Mouse (Mus musculus) kidney, embryonic 14.5 days (tissue): Measurements from ENCODE around the gene Ccdc187. TPM values are rescaled to one million over a fixed set of nuclear protein-coding genes. Genes with fewer than 3 reads are reported as not detected.

Source experiments
- ATAC-seq: fragments of 200-750 bp; cut with Nextera tagmentation; 2 replicates; pipeline ENCODE4 v1.8.0; 2017; ENCODE audit warnings: moderate number of reproducible peaks, mild to moderate bottlenecking, moderate TSS enrichment, moderate library complexity; ENCODE audit not compliant: low FRiP score, low TSS enrichment
- H3K27ac ChIP-seq: fragments of 300-500 bp; sonication (generic); 2 replicates; pipeline ENCODE4 v1.5.1; 2014; ENCODE audit warnings: low read depth, mild to moderate bottlenecking, low read length, moderate library complexity, mixed read lengths
- H3K27me3 ChIP-seq: fragments of 300-500 bp; sonication (generic); 2 replicates; pipeline ENCODE4 v1.6.1; 2014; ENCODE audit warnings: mild to moderate bottlenecking, low read length; ENCODE audit not compliant: control insufficient read depth, insufficient read depth
- H3K36me3 ChIP-seq: fragments of 300-500 bp; sonication (generic); 2 replicates; pipeline ENCODE4 v1.6.1; 2014; ENCODE audit warnings: low read length, mixed read lengths; ENCODE audit not compliant: control insufficient read depth, insufficient read depth
- H3K4me1 ChIP-seq: fragments of 300-500 bp; sonication (generic); 2 replicates; pipeline ENCODE4 v1.6.1; 2014; ENCODE audit warnings: low read length, mixed read lengths; ENCODE audit not compliant: control insufficient read depth, insufficient read depth
- H3K4me2 ChIP-seq: fragments of 300-500 bp; sonication (generic); replicated peaks from 2 replicates; pipeline ENCODE4 v1.6.1; 2014; ENCODE audit warnings: low read depth, mild to moderate bottlenecking, low read length
- H3K4me3 ChIP-seq: fragments of 300-500 bp; sonication (generic); 2 replicates; pipeline ENCODE4 v1.5.1; 2014; ENCODE audit warnings: mild to moderate bottlenecking, low read length
- H3K9ac ChIP-seq: fragments of 300-500 bp; sonication (generic); 2 replicates; pipeline ENCODE4 v1.6.1; 2014; ENCODE audit warnings: low read depth, mild to moderate bottlenecking, low read length, moderate library complexity
- H3K9me3 ChIP-seq: fragments of 300-500 bp; sonication (generic); 2 replicates; pipeline ENCODE4 v1.6.1; 2016; ENCODE audit warnings: low read length; ENCODE audit not compliant: control insufficient read depth
- WGBS: fragments of 180-500 bp; shearing (Covaris S2); extraction: QIAGEN DNeasy Blood & Tissue Kit; methylation state at CpG from one replicate; pipeline ENCODE4 v1.1.7; 2014; 5-methylcytosine and 5-hydroxymethylcytosine counted together
- polyA plus RNA-seq: library from polyadenylated mRNA; unstranded; fragments of >200 nt; fragmentation: Nextera tagmentation; extraction: Ambion mirVana; gene quantifications from 2 replicates; pipeline ENCODE4 v1.2.1, GENCODE M21; 2014

Gene Ccdc187
- polyA plus RNA-seq, 1 experiment from 2014 or later = not detected

GRCm38 (mm10) chr2:26329402-26329801 lies 35.0 kb upstream of the Ccdc187 start:
- WGBS = 71% methylated on average over 8 of the region's 8 CpGs
- peaks cover 66% of the 10 kb centered on the region for H3K36me3 ChIP-seq
- no peaks in the 10 kb centered on the region for H3K4me1 ChIP-seq
- H3K9me3 ChIP-seq = no peaks in the 10 kb centered on the region
- H3K27me3 ChIP-seq = no peaks in the 10 kb centered on the region
- H3K27ac ChIP-seq = peak overlapping the region; percentile 15; the same call in 1 of the 2 replicates
- ATAC-seq = no peak
- H3K9ac ChIP-seq = no peak overlapping the region
- H3K4me3 ChIP-seq = no peak overlapping the region
- no peak overlapping the region for H3K4me2 ChIP-seq

- no peak for ATAC-seq
- no peak overlapping the region for H3K9ac ChIP-seq
- 88% methylated on average over 4 of the region's 4 CpGs for WGBS
- no peaks in the 10 kb centered on the region for H3K9me3 ChIP-seq
- H3K36me3 ChIP-seq = peaks cover 79% of the 10 kb centered on the region
- no peak overlapping the region for H3K4me2 ChIP-seq
- H3K27me3 ChIP-seq = no peaks in the 10 kb centered on the region
- H3K4me1 ChIP-seq = no peaks in the 10 kb centered on the region
- H3K27ac ChIP-seq = no peak overlapping the region
- no peak overlapping the region for H3K4me3 ChIP-seq
Measured at GRCm38 (mm10) chr2:26327852-26328251, 33.5 kb upstream of the Ccdc187 start.

GRCm38 (mm10) chr2:26325386-26326181 lies 31.2 kb upstream of the Ccdc187 start:
- Histone ChIP-seq H3K4me3 (no peak overlapping the region), H3K27ac (no peak overlapping the region), H3K9ac (no peak overlapping the region), H3K4me1 (no peaks in the 10 kb centered on the region), H3K27me3 (no peaks in the 10 kb centered on the region), H3K4me2 (no peak overlapping the region), H3K9me3 (no peaks in the 10 kb centered on the region), H3K36me3 (peaks cover 72% of the 10 kb centered on the region)
- WGBS = 71% methylated on average over 15 of the region's 15 CpGs
- ATAC-seq = peak; percentile 73

GRCm38 (mm10) chr2:26324917-26325316 lies 30.6 kb upstream of the Ccdc187 start:
- no peak overlapping the region for H3K27ac ChIP-seq
- H3K36me3 ChIP-seq = peaks cover 66% of the 10 kb centered on the region
- H3K9ac ChIP-seq = no peak overlapping the region
- ATAC-seq = no peak
- no peaks in the 10 kb centered on the region for H3K27me3 ChIP-seq
- no peak overlapping the region for H3K4me3 ChIP-seq
- no peaks in the 10 kb centered on the region for H3K9me3 ChIP-seq
- H3K4me1 ChIP-seq = no peaks in the 10 kb centered on the region
- H3K4me2 ChIP-seq = no peak overlapping the region
- WGBS = 92% methylated on average over 2 of the region's 2 CpGs

- no peaks in the 10 kb centered on the region for H3K9me3 ChIP-seq
- H3K4me1 ChIP-seq = no peaks in the 10 kb centered on the region
- H3K9ac ChIP-seq = no peak overlapping the region
- peaks cover 56% of the 10 kb centered on the region for H3K36me3 ChIP-seq
- H3K27me3 ChIP-seq = no peaks in the 10 kb centered on the region
- no peak overlapping the region for H3K27ac ChIP-seq
- H3K4me2 ChIP-seq = no peak overlapping the region
- WGBS = 91% methylated on average over 13 of the region's 13 CpGs
- ATAC-seq = no peak
- H3K4me3 ChIP-seq = no peak overlapping the region
Measured at GRCm38 (mm10) chr2:26323589-26324325, 29.4 kb upstream of the Ccdc187 start.

GRCm38 (mm10) chr2:26320245-26321185 lies 26.2 kb upstream of the Ccdc187 start:
- no peaks in the 10 kb centered on the region for H3K9me3 ChIP-seq
- H3K27me3 ChIP-seq = no peaks in the 10 kb centered on the region
- H3K36me3 ChIP-seq = peaks cover 34% of the 10 kb centered on the region
- no peak overlapping the region for H3K27ac ChIP-seq
- no peak overlapping the region for H3K4me3 ChIP-seq
- ATAC-seq = no peak
- H3K4me1 ChIP-seq = peaks cover 19% of the 10 kb centered on the region
- WGBS = 86% methylated on average over 14 of the region's 14 CpGs
- H3K9ac ChIP-seq = no peak overlapping the region
- no peak overlapping the region for H3K4me2 ChIP-seq

- 88% methylated on average over 13 of the region's 13 CpGs for WGBS
Measured at GRCm38 (mm10) chr2:26319519-26320244, 25.3 kb upstream of the Ccdc187 start.

GRCm38 (mm10) chr2:26319109-26319508 lies 24.8 kb upstream of the Ccdc187 start:
- H3K36me3 ChIP-seq = peaks cover 20% of the 10 kb centered on the region
- H3K4me1 ChIP-seq = peaks cover 29% of the 10 kb centered on the region
- 87% methylated on average over 9 of the region's 9 CpGs for WGBS

More at GRCm38 (mm10) chr2:26319519-26320244, 25.3 kb upstream of the Ccdc187 start:
- Histone ChIP-seq H3K9ac (no peak overlapping the region), H3K27ac (no peak overlapping the region), H3K4me1 (peaks cover 23% of the 10 kb centered on the region), H3K4me3 (no peak overlapping the region), H3K36me3 (peaks cover 26% of the 10 kb centered on the region), H3K9me3 (no peaks in the 10 kb centered on the region), H3K4me2 (no peak overlapping the region), H3K27me3 (no peaks in the 10 kb centered on the region)
- ATAC-seq = no peak

More at GRCm38 (mm10) chr2:26319109-26319508, 24.8 kb upstream of the Ccdc187 start:
- Histone ChIP-seq H3K4me3 (no peak overlapping the region), H3K4me2 (no peak overlapping the region), H3K27me3 (no peaks in the 10 kb centered on the region), H3K9me3 (no peaks in the 10 kb centered on the region), H3K27ac (no peak overlapping the region), H3K9ac (no peak overlapping the region)
- no peak for ATAC-seq
